Mouse (Mus musculus): ENCODE measurements at regions not wholly inside any gene's neighbourhood (a gene's known extent, or its start where the extent isn't known, plus 50 kb on each side); places are given as distances from the start of the nearest gene placed in this dataset.

- TF ChIP-seq CTCF (IDR thresholded peaks at IDR 0.05; ENCODE audit: low read depth) = no peak
- TF ChIP-seq EP300 (IDR thresholded peaks at IDR 0.05; ENCODE audit: low read depth) = no peak
Measured at GRCm38 (mm10) chr17:76134030-76134429, 582.3 kb upstream of the Fam98a start.
